Mouse (Mus musculus): Measurements from ENCODE around the gene Ccdc88c. TPM values are rescaled to one million over a fixed set of nuclear protein-coding genes. Genes with fewer than 3 reads are reported as not detected.

The Ccdc88c gene
- polyA plus RNA-seq, 1 experiment from 2014 or later = 15.3 TPM

- Histone ChIP-seq H3K27ac (ENCODE audit: low read depth) (no peak overlapping the region; the same call in 1 of the 2 replicates), H3K4me1 (ENCODE audit: insufficient read depth) (0 out of 2 replicates have a peak, but pooled peaks cover 3% of the 10 kb centered on the region), H3K36me3 (ENCODE audit: insufficient read depth) (0 out of 2 replicates have a peak, but pooled peaks cover 3% of the 10 kb centered on the region), H3K4me2 (no peak overlapping the region), H3K9ac (no peak overlapping the region), H3K4me3 (ENCODE audit: low read depth, low read length) (no peak overlapping the region), H3K27me3 (ENCODE audit: insufficient read depth, low read length) (no peaks in the 10 kb centered on the region), H3K9me3 (ENCODE audit: low read depth, low read length) (no peaks in the 10 kb centered on the region)
- TF ChIP-seq CTCF (IDR thresholded peaks at IDR 0.05; ENCODE audit: low read depth) = peak; percentile 81
- 24% methylated on average over 9 of the region's 9 CpGs for WGBS
- DNase-seq (peak; percentile 90), ATAC-seq (ENCODE audit: insufficient read depth) (peak; percentile 86)
Measured at GRCm38 (mm10) chr12:100952193-100952931, 76.5 kb downstream of the Ccdc88c start.

GRCm38 (mm10) chr12:100949146-100949545, 79.7 kb downstream of the Ccdc88c start:
- Histone ChIP-seq H3K4me3 (ENCODE audit: low read depth, low read length) (no peak overlapping the region), H3K27me3 (ENCODE audit: insufficient read depth, low read length) (no peaks in the 10 kb centered on the region), H3K4me1 (ENCODE audit: insufficient read depth) (no peaks in the 10 kb centered on the region), H3K9ac (no peak overlapping the region), H3K9me3 (ENCODE audit: low read depth, low read length) (no peaks in the 10 kb centered on the region), H3K4me2 (no peak overlapping the region), H3K27ac (ENCODE audit: low read depth) (no peak overlapping the region), H3K36me3 (ENCODE audit: insufficient read depth) (peaks cover 17% of the 10 kb centered on the region; the same call in 1 of the 2 replicates)
- 79% methylated on average over 5 of the region's 5 CpGs for WGBS
- DNase-seq = no peak
- ATAC-seq (ENCODE audit: insufficient read depth) = no peak
- no peak for TF ChIP-seq CTCF (IDR thresholded peaks at IDR 0.05; ENCODE audit: low read depth)

- H3K27ac ChIP-seq (ENCODE audit: low read depth) = no peak overlapping the region
- no peak for TF ChIP-seq CTCF (IDR thresholded peaks at IDR 0.05; ENCODE audit: low read depth)
- peaks cover 19% of the 10 kb centered on the region; the same call in 1 of the 2 replicates for H3K36me3 ChIP-seq (ENCODE audit: insufficient read depth)
- no peaks in the 10 kb centered on the region for H3K27me3 ChIP-seq (ENCODE audit: insufficient read depth, low read length)
- no peak overlapping the region for H3K4me2 ChIP-seq
- no peaks in the 10 kb centered on the region for H3K4me1 ChIP-seq (ENCODE audit: insufficient read depth)
- no peak overlapping the region for H3K9ac ChIP-seq
- ATAC-seq (ENCODE audit: insufficient read depth) = no peak
- H3K4me3 ChIP-seq (ENCODE audit: low read depth, low read length) = no peak overlapping the region
- 79% methylated on average over 6 of the region's 6 CpGs for WGBS
- no peak for DNase-seq
- H3K9me3 ChIP-seq (ENCODE audit: low read depth, low read length) = no peaks in the 10 kb centered on the region
Measured at GRCm38 (mm10) chr12:100948021-100948420, 80.8 kb downstream of the Ccdc88c start.

GRCm38 (mm10) chr12:100945948-100946347, 82.9 kb downstream of the Ccdc88c start:
- ATAC-seq (ENCODE audit: insufficient read depth) = no peak
- H3K36me3 ChIP-seq (ENCODE audit: insufficient read depth) = peaks cover 29% of the 10 kb centered on the region
- H3K27ac ChIP-seq (ENCODE audit: low read depth) = no peak overlapping the region
- no peaks in the 10 kb centered on the region for H3K9me3 ChIP-seq (ENCODE audit: low read depth, low read length)
- 73% methylated on average over 12 of the region's 12 CpGs for WGBS
- no peak overlapping the region for H3K4me3 ChIP-seq (ENCODE audit: low read depth, low read length)
- H3K4me2 ChIP-seq = no peak overlapping the region
- H3K9ac ChIP-seq = no peak overlapping the region
- no peak for DNase-seq
- TF ChIP-seq CTCF (IDR thresholded peaks at IDR 0.05; ENCODE audit: low read depth) = no peak
- no peaks in the 10 kb centered on the region for H3K4me1 ChIP-seq (ENCODE audit: insufficient read depth)
- H3K27me3 ChIP-seq (ENCODE audit: insufficient read depth, low read length) = no peaks in the 10 kb centered on the region

- H3K4me1 ChIP-seq (ENCODE audit: insufficient read depth) = no peaks in the 10 kb centered on the region
- H3K27ac ChIP-seq (ENCODE audit: low read depth) = no peak overlapping the region; the same call in 1 of the 2 replicates
- H3K9ac ChIP-seq = no peak overlapping the region
- H3K36me3 ChIP-seq (ENCODE audit: insufficient read depth) = peaks cover 34% of the 10 kb centered on the region
- 58% methylated on average over 12 of the region's 12 CpGs for WGBS
- no peak overlapping the region for H3K4me3 ChIP-seq (ENCODE audit: low read depth, low read length)
- no peaks in the 10 kb centered on the region for H3K27me3 ChIP-seq (ENCODE audit: insufficient read depth, low read length)
- ATAC-seq (ENCODE audit: insufficient read depth) (peak; percentile 43), DNase-seq (no peak)
- no peak overlapping the region for H3K4me2 ChIP-seq
- no peak for TF ChIP-seq CTCF (IDR thresholded peaks at IDR 0.05; ENCODE audit: low read depth)
- no peaks in the 10 kb centered on the region for H3K9me3 ChIP-seq (ENCODE audit: low read depth, low read length)
Measured at GRCm38 (mm10) chr12:100945501-100945900, 83.4 kb downstream of the Ccdc88c start.

- Histone ChIP-seq H3K9me3 (ENCODE audit: low read depth, low read length) (no peaks in the 10 kb centered on the region), H3K36me3 (ENCODE audit: insufficient read depth) (peaks cover 39% of the 10 kb centered on the region), H3K27me3 (ENCODE audit: insufficient read depth, low read length) (no peaks in the 10 kb centered on the region), H3K9ac (no peak overlapping the region), H3K4me2 (no peak overlapping the region), H3K4me1 (ENCODE audit: insufficient read depth) (no peaks in the 10 kb centered on the region), H3K4me3 (ENCODE audit: low read depth, low read length) (no peak overlapping the region), H3K27ac (ENCODE audit: low read depth) (no peak overlapping the region)
- DNase-seq (peak; percentile 52), ATAC-seq (ENCODE audit: insufficient read depth) (peak; percentile 71)
- WGBS = 73% methylated on average over 21 of the region's 21 CpGs
- TF ChIP-seq CTCF (IDR thresholded peaks at IDR 0.05; ENCODE audit: low read depth) = no peak
Measured at GRCm38 (mm10) chr12:100944921-100945336, 83.9 kb downstream of the Ccdc88c start.

- Histone ChIP-seq H3K9me3 (ENCODE audit: low read depth, low read length) (no peaks in the 10 kb centered on the region), H3K4me1 (ENCODE audit: insufficient read depth) (no peaks in the 10 kb centered on the region), H3K4me3 (ENCODE audit: low read depth, low read length) (no peak overlapping the region), H3K27ac (ENCODE audit: low read depth) (no peak overlapping the region), H3K27me3 (ENCODE audit: insufficient read depth, low read length) (no peaks in the 10 kb centered on the region), H3K9ac (no peak overlapping the region), H3K4me2 (no peak overlapping the region), H3K36me3 (ENCODE audit: insufficient read depth) (peaks cover 40% of the 10 kb centered on the region)
- DNase-seq = no peak
- 66% methylated on average over 4 of the region's 4 CpGs for WGBS
- ATAC-seq (ENCODE audit: insufficient read depth) = no peak
- no peak for TF ChIP-seq CTCF (IDR thresholded peaks at IDR 0.05; ENCODE audit: low read depth)
Measured at GRCm38 (mm10) chr12:100943146-100943545, 85.7 kb downstream of the Ccdc88c start.

Measured in lung, embryonic 14.5 days (tissue).